Comparison of ENCODE assay signal across 20 mouse cellular contexts in genomic region chr10:23531964-23532758, GRCm38 (mm10).
"Had no signal": no experiment of that assay in that cellular context is flagged by ENCODE, and none has a peak within 500 bp of the region (broad histone marks: within the 10 kb centered on the region; RNA-seq: fewer than 3 reads in every experiment).

No protein-coding gene starts in this region.

- H3K4me3 ChIP-seq: midbrain, embryonic 12.5 days; midbrain, embryonic 15.5 days; neural tube, embryonic 12.5 days; neural tube, embryonic 15.5 days; stomach, embryonic 15.5 days had no signal

- H3K27ac ChIP-seq: hindbrain, postnatal 0 days; liver, embryonic 14.5 days; macrophage; midbrain, embryonic 12.5 days; midbrain, embryonic 15.5 days; neural tube, embryonic 12.5 days; neural tube, embryonic 15.5 days; stomach, embryonic 15.5 days had no signal

- H3K9ac ChIP-seq: liver, embryonic 14.5 days; liver, postnatal 0 days; lung, embryonic 14.5 days; midbrain, embryonic 12.5 days; midbrain, embryonic 15.5 days; neural tube, embryonic 12.5 days; neural tube, embryonic 15.5 days; stomach, embryonic 15.5 days had no signal

- H3K4me1 ChIP-seq: midbrain, embryonic 12.5 days; midbrain, embryonic 15.5 days; neural tube, embryonic 12.5 days; neural tube, embryonic 15.5 days; stomach, embryonic 15.5 days had no signal

- H3K36me3 ChIP-seq: midbrain, embryonic 12.5 days; midbrain, embryonic 15.5 days; neural tube, embryonic 12.5 days; neural tube, embryonic 15.5 days; stomach, embryonic 15.5 days had no signal

- DNase-seq: kidney, adult 8-10 months; kidney, postnatal 36 days; left cerebral cortex, postnatal 4 days; liver, postnatal 0 days; lung, embryonic 14.5 days; right cerebral cortex, adult 18-20 months; right cerebral cortex, postnatal 14 days; spleen, adult 18-20 months; thymus, postnatal 25 days had no signal

- H3K27me3 ChIP-seq: midbrain, embryonic 12.5 days; midbrain, embryonic 15.5 days; neural tube, embryonic 12.5 days; neural tube, embryonic 15.5 days; stomach, embryonic 15.5 days had no signal

- ATAC-seq: hindbrain, postnatal 0 days; intestine, postnatal 0 days; liver, postnatal 0 days; lung, postnatal 0 days; midbrain, embryonic 15.5 days had no signal

- H3K9me3 ChIP-seq: midbrain, embryonic 12.5 days; midbrain, embryonic 15.5 days; neural tube, embryonic 12.5 days; neural tube, embryonic 15.5 days; stomach, embryonic 15.5 days had no signal

- H3K4me2 ChIP-seq: liver, embryonic 11.5 days; lung, embryonic 14.5 days; midbrain, embryonic 12.5 days; midbrain, embryonic 15.5 days; neural tube, embryonic 12.5 days; neural tube, embryonic 15.5 days; stomach, embryonic 15.5 days had no signal
